Mouse (Mus musculus) testis, postnatal 14 days (tissue): ENCODE measurements around the gene Col19a1.
"Not testable (repeated sequence)": the region's sequence is repeated elsewhere in the genome, so short reads cannot be mapped to it uniquely, and the experiment has no call there.

Experiments used
- DNase-seq: peaks from one replicate; pipeline ENCODE4 v3.0.0; 2021; ENCODE audit warnings: low spot score

Col19a1 gene

DNA sequence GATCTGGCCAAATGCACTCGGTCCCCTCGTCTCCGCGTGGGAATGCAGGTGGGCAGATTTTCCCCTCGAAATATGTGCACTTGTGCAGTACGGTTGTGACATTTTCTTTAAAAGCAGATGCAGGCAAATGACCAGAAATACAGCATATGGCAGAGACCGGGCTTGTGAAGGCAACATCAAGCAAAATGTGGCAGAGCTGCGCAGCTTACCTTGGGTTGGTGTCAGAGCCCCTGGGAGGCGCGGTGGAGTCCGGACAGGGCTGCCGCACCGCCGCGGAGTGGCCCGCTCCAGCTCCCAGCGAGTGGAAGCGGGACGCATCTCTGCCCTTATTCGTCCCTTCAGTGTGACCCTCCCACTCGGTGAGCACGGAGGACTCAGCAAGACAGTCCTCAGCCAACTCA, at the start of gene Col19a1:
TSS of gene Col19a1 (minus strand) at position 332 of the 401 bp plus-strand sequence.
- DNase-seq, result no peak

- DNase-seq, result no peak
Observed at GRCm38 (mm10) chr1:24633553-24634132, 46.4 kb upstream of the Col19a1 start.

DNA sequence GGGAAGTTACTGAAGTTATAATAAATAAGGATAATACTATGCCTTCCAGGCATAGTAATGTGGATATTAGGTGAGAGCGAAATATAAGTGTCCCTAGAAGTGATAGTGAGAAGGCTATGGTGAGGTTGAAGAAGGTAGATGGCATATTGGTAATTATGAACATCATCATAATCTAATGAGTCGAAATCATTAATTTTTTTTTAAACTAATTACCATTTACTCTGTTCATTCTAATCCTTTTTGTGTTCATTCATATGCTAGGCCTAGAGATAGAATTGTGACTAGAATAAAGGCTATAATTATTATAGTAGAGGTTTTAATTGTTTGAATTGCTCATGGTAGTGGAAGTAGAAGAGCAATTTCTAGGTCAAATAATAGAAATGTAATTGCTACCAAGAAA, 25.3 kb upstream of the Col19a1 start:
- not testable (repeated sequence) for DNase-seq

- DNase-seq, result no peak
Observed at GRCm38 (mm10) chr1:24595096-24595495, 7.8 kb upstream of the Col19a1 start.

DNA sequence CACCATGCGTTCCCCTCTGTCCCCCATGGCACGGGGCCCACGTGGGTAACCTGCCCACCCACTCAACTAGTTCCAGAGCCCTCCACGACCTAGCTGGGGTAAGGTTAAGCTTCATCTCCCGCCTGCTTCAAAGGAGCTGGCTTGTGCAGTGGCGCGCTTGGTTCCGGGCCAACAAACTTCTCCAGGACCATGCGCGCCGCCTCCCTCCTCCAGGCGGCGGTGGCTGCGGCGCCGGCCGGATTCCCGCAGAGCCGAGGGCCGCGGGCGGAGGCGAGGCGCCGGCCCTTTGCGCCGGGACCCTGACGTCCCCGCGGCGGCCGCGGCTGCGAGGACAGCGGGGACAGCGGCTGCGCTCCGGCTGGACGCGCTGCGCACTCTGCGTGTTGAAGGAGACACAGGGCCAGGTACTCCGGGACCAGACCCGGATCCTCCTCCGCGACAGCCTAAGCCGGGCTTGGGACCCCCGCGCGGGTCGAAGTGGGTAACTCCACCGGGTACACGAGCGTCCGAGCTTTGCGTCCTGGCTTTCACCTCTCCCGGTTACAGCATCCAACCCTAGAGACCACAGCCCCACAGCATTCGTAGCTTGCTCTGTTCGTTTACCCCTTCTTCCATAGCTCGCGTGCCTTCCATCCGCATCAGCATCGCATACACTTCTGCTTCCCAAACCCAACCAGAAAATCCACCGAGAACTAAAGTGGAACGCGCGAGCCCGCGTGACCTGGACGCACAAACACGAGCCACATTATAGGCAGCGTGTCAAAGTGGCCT, 717 bp downstream of the Col19a1 start:
- DNase-seq, result no peak

GRCm38 (mm10) chr1:24572602-24573001, 14.7 kb downstream of the Col19a1 start:
- DNase-seq, result no peak

DNA sequence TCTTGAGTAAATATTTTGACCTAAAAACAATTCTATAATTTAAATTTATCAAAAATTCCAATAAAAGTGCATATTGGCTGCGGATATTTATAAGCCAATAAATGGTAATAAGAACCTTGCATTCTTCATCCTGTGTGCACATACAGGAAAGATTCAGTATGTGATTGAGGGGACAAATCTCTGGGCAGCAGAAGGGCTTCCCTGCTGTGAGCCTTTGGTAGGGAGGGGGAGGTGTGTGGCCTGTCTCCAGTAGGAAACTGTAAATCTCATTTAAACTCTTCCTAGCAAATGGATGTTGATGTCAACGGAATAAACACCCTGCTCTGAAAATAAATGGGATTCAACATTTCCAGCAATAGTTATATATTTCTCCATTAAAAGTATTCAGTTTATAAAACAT, 23.2 kb downstream of the Col19a1 start:
- no peak for DNase-seq

GRCm38 (mm10) chr1:24558005-24558404, 29.3 kb downstream of the Col19a1 start:
- DNase-seq, result no peak

- DNase-seq, result no peak
Observed at GRCm38 (mm10) chr1:24553462-24553861, 33.8 kb downstream of the Col19a1 start.

- DNase-seq, result no peak
Observed at GRCm38 (mm10) chr1:24550560-24551280, 36.6 kb downstream of the Col19a1 start.

- no peak for DNase-seq
Observed at GRCm38 (mm10) chr1:24550031-24550430, 37.2 kb downstream of the Col19a1 start.

DNA sequence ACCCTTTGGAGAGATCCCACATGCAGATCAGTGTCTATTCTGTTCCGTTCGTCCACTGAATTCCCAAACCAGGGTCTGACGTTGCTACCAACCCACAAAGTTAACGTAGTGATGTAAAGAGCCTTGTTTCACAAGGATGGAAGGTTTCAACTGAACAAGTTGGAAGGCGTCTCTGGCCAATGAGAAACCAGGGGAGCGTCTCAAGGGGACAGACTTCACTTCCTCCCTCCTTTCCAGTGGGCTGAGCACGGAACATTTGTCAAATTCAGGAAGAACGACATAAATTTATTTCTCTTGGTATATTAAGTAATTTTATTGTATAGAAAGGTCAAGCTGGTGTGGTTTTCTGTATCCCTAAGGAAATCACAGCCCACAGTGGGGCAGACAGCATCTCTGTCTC, 38.2 kb downstream of the Col19a1 start:
- no peak for DNase-seq

DNA sequence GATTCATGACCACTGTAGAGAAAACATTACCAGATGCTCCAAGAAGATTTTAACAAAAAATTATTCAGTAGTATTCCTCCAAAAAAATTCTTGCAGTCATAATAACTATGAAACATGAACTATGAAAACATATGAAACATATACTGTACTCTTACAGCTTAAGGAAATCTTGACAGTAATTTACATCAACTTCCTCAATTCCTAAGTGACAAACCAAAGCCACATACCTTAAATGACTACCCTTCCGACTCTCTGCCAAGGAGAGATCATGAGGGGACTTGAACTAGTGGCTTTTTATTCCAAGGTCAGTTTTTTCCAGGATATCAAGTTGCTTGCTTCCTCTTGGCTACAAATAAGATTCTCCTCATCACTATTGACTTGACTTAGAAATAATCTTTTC, 39.7 kb downstream of the Col19a1 start:
- no peak for DNase-seq

DNA sequence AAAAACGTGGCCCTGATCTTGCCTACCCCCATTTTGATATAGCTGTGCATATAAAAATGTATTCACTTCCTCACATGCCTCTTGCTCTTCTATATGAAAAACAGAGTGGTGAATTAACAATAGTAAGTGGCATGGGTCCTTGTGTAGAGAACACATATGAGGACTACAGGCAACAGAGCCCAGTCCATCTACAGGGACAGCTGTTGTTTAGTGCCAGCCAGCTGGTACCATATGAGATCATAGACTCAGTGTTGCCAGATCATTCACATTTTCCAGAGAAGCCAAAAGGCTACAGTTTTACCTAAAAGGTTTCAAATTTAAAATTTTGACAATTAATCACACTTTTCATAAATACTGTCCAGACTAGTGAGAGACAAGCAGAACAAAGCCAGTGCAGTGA, 47.4 kb downstream of the Col19a1 start:
- no peak for DNase-seq

DNA sequence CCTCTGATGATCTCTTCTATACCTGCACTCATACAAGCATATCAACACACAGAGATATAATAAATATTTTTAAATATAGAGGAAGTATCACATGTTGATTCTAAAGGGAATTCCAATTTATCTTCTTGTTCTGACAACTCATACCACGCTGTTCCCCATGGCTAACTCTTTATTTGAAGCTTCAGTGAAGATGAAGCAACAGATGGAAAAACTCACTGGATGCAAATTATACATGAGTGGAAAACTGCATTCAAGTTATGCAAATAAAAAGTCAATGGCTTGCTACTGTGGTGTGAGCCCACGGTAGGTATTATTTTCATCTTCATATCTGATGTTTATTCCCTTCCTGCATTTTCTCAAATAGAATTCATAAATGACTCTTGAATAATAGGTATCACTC, 60.1 kb downstream of the Col19a1 start:
- no peak for DNase-seq

DNA sequence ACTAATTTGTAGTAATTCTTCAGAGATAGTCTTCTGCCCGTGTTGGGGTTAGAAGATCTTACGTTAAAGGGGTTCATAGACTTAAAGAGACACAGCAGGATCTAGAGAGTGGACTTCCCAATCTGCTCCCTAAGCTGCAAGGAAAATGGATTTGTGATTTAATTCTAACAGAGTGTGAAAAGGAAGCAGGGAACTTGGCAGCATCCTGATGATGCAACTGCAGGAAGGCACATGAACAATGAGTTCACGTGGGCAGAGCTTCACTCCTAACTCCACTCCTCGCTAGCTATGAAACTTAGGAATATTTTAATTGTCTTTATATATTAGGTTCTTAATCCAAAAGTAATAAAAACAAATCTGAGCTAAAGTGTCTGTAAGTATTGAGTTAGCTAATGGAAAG, 69.8 kb downstream of the Col19a1 start:
- no peak for DNase-seq

- no peak for DNase-seq
Observed at GRCm38 (mm10) chr1:24515341-24515740, 71.9 kb downstream of the Col19a1 start.

DNA sequence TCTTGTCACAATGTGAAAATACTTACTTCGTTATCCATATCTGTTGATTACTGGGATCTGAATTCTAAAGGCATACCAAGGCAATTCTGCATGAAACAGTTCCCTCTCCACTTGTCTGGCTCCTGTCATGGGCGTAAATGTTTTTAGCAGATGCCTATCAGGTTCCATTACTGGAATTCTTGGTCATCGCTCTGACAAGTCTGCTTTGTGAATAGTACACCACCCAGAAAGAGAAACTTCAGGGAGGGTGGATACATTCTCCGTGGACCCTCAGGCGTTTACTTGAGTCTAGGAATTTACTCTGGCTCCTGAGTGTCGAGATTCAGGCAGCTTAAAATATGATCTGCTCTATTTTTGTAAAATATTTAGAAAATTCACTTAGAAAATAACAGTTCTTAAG, 75.7 kb downstream of the Col19a1 start:
- no peak for DNase-seq

GRCm38 (mm10) chr1:24495400-24495799, 91.9 kb downstream of the Col19a1 start:
- no peak for DNase-seq

DNA sequence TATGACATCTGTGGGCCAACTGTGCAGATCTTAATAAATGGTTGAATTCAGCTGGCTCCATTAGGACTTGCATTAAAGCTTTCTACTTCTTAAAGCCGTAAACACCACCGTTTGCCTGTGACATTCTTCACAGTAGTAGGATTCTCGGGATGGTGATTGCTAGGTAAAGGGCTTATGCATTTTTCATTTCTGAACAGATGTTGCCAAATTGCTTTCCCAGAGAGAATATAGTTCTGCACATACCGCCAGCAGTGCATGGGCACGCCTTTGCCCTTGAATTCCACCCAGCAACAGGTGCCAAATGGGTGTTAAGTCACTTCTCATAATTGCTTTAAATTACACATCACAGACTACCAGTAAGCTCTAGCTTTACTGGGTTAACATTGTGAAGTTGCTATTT, 103.1 kb downstream of the Col19a1 start:
- DNase-seq, result no peak

DNA sequence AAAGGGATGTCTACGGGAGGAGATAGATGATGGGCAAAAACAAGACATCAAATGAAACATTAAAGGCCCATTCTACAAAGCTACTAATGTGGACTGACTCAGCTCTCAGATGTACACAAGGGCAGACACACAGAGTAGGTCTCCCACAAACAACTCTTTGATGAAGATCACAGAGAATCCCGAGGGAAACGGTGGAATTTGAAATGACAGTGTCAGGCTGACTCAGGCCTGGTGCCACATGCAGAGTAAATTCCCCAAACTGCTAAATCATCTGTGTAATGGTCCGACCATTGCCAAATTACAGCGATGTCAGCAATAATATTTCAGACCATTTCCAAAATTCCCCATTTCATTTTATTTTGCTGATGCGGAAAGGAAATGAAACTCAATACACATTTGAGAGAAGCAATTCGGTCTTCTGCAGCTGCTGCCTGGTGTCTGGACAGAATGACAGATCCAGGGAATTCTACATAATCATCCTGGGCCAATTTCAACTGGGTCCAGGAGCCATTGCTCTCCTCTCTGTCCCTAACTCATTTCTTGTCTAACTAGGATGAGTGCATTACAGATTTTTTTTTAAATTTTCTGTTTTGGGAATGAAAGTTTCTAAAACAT, 116.1 kb downstream of the Col19a1 start:
- DNase-seq, result no peak

DNA sequence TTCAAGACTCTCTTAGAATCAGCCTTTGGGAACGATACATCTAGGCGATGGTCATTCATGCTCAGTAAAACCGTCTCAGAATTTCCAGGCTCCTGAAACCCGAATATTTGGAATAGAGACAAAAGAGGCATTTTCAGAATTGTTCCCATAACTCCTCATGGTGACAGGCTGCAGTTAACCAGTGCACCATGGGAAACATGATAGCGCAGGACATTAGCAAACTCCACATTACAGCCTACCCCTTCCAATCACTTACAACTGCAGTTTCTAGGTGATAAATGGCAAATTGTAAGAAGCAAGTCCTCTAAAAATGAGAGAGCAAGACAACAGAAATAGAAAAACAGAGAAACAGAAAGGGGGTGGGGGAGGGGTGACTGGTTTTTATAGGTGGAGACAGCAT, 116.6 kb downstream of the Col19a1 start:
- no peak for DNase-seq
